Mouse (Mus musculus): ENCODE data around the gene Iqschfp. TPM values are rescaled to one million over a fixed set of nuclear protein-coding genes. Genes with fewer than 3 reads are reported as not detected.
"Not testable (repeated sequence)": the region's sequence is repeated elsewhere in the genome, so short reads cannot be mapped to it uniquely, and the experiment has no call there.

The Iqschfp gene
- total RNA-seq, 1 experiment from 2014 or later: not detected

GRCm38 (mm10) chr3:68056373-68057275, 164.6 kb downstream of the Iqschfp start:
- no peak for ATAC-seq (ENCODE audit: extremely low read depth, insufficient number of reproducible peaks, low FRiP score, poor library complexity, severe bottlenecking)

- no peak for ATAC-seq (ENCODE audit: extremely low read depth, insufficient number of reproducible peaks, low FRiP score, poor library complexity, severe bottlenecking)
Observed at GRCm38 (mm10) chr3:68059162-68059800, 167.2 kb downstream of the Iqschfp start.

GRCm38 (mm10) chr3:68064731-68065130, 172.7 kb downstream of the Iqschfp start, which contains the start of gene Schip1:
Gene Schip1, plus strand, starts transcription at chr3:68064802.
- ATAC-seq (ENCODE audit: extremely low read depth, insufficient number of reproducible peaks, low FRiP score, poor library complexity, severe bottlenecking): no peak

GRCm38 (mm10) chr3:68071395-68072386, 179.7 kb downstream of the Iqschfp start:
- ATAC-seq (ENCODE audit: extremely low read depth, insufficient number of reproducible peaks, low FRiP score, poor library complexity, severe bottlenecking): no peak

- no peak for ATAC-seq (ENCODE audit: extremely low read depth, insufficient number of reproducible peaks, low FRiP score, poor library complexity, severe bottlenecking)
Observed at GRCm38 (mm10) chr3:68077406-68077805, 185.4 kb downstream of the Iqschfp start.

- ATAC-seq (ENCODE audit: extremely low read depth, insufficient number of reproducible peaks, low FRiP score, poor library complexity, severe bottlenecking): no peak
Observed at GRCm38 (mm10) chr3:68085024-68085423, 193.0 kb downstream of the Iqschfp start.

GRCm38 (mm10) chr3:68092108-68092507, 200.1 kb downstream of the Iqschfp start:
- no peak for ATAC-seq (ENCODE audit: extremely low read depth, insufficient number of reproducible peaks, low FRiP score, poor library complexity, severe bottlenecking)

- no peak for ATAC-seq (ENCODE audit: extremely low read depth, insufficient number of reproducible peaks, low FRiP score, poor library complexity, severe bottlenecking)
Observed at GRCm38 (mm10) chr3:68096724-68097431, 204.8 kb downstream of the Iqschfp start.

GRCm38 (mm10) chr3:68099561-68099960, 207.5 kb downstream of the Iqschfp start:
- ATAC-seq (ENCODE audit: extremely low read depth, insufficient number of reproducible peaks, low FRiP score, poor library complexity, severe bottlenecking): not testable (repeated sequence)

- ATAC-seq (ENCODE audit: extremely low read depth, insufficient number of reproducible peaks, low FRiP score, poor library complexity, severe bottlenecking): no peak
Observed at GRCm38 (mm10) chr3:68101343-68101742, 209.3 kb downstream of the Iqschfp start.

- no peak for ATAC-seq (ENCODE audit: extremely low read depth, insufficient number of reproducible peaks, low FRiP score, poor library complexity, severe bottlenecking)
Observed at GRCm38 (mm10) chr3:68105081-68105685, 213.2 kb downstream of the Iqschfp start.

GRCm38 (mm10) chr3:68121338-68121737, 229.3 kb downstream of the Iqschfp start:
- no peak for ATAC-seq (ENCODE audit: extremely low read depth, insufficient number of reproducible peaks, low FRiP score, poor library complexity, severe bottlenecking)

GRCm38 (mm10) chr3:68126284-68126856, 234.3 kb downstream of the Iqschfp start:
- ATAC-seq (ENCODE audit: extremely low read depth, insufficient number of reproducible peaks, low FRiP score, poor library complexity, severe bottlenecking): no peak

GRCm38 (mm10) chr3:68130386-68130785, 238.4 kb downstream of the Iqschfp start:
- no peak for ATAC-seq (ENCODE audit: extremely low read depth, insufficient number of reproducible peaks, low FRiP score, poor library complexity, severe bottlenecking)

- ATAC-seq (ENCODE audit: extremely low read depth, insufficient number of reproducible peaks, low FRiP score, poor library complexity, severe bottlenecking): no peak
Observed at GRCm38 (mm10) chr3:68138833-68139627, 247.0 kb downstream of the Iqschfp start.

GRCm38 (mm10) chr3:68150688-68151087, 258.7 kb downstream of the Iqschfp start:
- no peak for ATAC-seq (ENCODE audit: extremely low read depth, insufficient number of reproducible peaks, low FRiP score, poor library complexity, severe bottlenecking)

GRCm38 (mm10) chr3:68160175-68160574, 268.1 kb downstream of the Iqschfp start:
- no peak for ATAC-seq (ENCODE audit: extremely low read depth, insufficient number of reproducible peaks, low FRiP score, poor library complexity, severe bottlenecking)

Measured in neutrophil, adult 5-6 weeks (primary cell).